Comparison of ENCODE assay signal across 18 mouse cellular contexts in the genomic region with DNA sequence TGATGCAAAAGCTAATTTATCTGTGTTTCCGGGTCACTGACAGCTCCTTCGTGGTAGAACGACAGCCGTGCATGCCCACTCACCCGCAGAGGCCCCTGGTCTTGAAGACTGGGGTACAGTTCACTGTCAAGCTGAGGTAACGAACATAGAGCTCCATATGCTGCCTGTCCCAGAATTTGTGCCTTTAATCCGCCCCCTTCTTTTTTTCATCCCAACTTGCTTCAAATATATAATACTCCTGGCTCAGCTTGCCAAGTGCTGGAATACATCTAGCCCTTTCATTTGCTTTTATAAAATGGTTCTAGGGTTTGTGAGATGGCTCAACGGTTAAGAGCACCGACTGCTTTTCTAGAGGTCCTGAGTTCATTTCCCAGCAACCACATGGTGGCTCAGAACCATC.
"Had no signal": no experiment of that assay in that cellular context is flagged by ENCODE, and none has a peak within 500 bp of the region (broad histone marks: within the 10 kb centered on the region; RNA-seq: fewer than 3 reads in every experiment).

No protein-coding gene starts in this region.

- H3K4me1 ChIP-seq: midbrain, embryonic 10.5 days; neural tube, embryonic 13.5 days; neural tube, embryonic 15.5 days had no signal

- H3K36me3 ChIP-seq: midbrain, embryonic 10.5 days had no signal

- H3K27me3 ChIP-seq: midbrain, embryonic 12.5 days; neural tube, embryonic 13.5 days; neural tube, embryonic 15.5 days had no signal

- H3K9me3 ChIP-seq: midbrain, embryonic 10.5 days; midbrain, embryonic 12.5 days; neural tube, embryonic 13.5 days; neural tube, embryonic 15.5 days had no signal

- DNase-seq: lung, adult 18-20 months; lung, embryonic 14.5 days; lung, postnatal 10 days; lung, postnatal 4 days; midbrain, embryonic 14.5 days; retina, postnatal 1 day; right cerebral cortex, postnatal 14 days; right cerebral cortex, postnatal 4 days; spleen, adult 18-20 months; thymus, adult 2 months; thymus, postnatal 25 days; thymus, postnatal 4 days had no signal

- H3K9ac ChIP-seq: lung, embryonic 14.5 days; midbrain, embryonic 12.5 days; neural tube, embryonic 13.5 days; neural tube, embryonic 15.5 days had no signal

- H3K4me2 ChIP-seq: lung, embryonic 14.5 days; midbrain, embryonic 12.5 days; neural tube, embryonic 13.5 days; neural tube, embryonic 15.5 days had no signal

- H3K4me3 ChIP-seq: midbrain, embryonic 10.5 days; midbrain, embryonic 12.5 days; myocyte; neural tube, embryonic 13.5 days; neural tube, embryonic 15.5 days had no signal

- H3K27ac ChIP-seq: midbrain, embryonic 10.5 days; midbrain, embryonic 12.5 days; neural tube, embryonic 13.5 days; neural tube, embryonic 15.5 days had no signal

- ATAC-seq: midbrain, embryonic 16.5 days had no signal
